Mouse (Mus musculus): ENCODE measurements around the gene Mfsd2b.

Mfsd2b gene

GRCm38 (mm10) chr12:4873531-4873930 is 628 bp downstream of the Mfsd2b start:
- no peak for DNase-seq (ENCODE audit: low spot score in 2 of 2)

- DNase-seq (ENCODE audit: low spot score in 2 of 2), result no peak
Measured at GRCm38 (mm10) chr12:4872983-4873477, 1.1 kb downstream of the Mfsd2b start.

- DNase-seq (ENCODE audit: low spot score in 2 of 2), result no peak
Measured at GRCm38 (mm10) chr12:4872273-4872672, 1.9 kb downstream of the Mfsd2b start.

- no peak for DNase-seq (ENCODE audit: low spot score in 2 of 2)
Measured at GRCm38 (mm10) chr12:4871260-4871659, 2.9 kb downstream of the Mfsd2b start.

GRCm38 (mm10) chr12:4868924-4869323 is 5.2 kb downstream of the Mfsd2b start:
- DNase-seq (ENCODE audit: low spot score in 2 of 2), result no peak

GRCm38 (mm10) chr12:4864338-4864690 is 9.8 kb downstream of the Mfsd2b start:
- DNase-seq (ENCODE audit: low spot score in 2 of 2), result no peak

- no peak for DNase-seq (ENCODE audit: low spot score in 2 of 2)
Measured at GRCm38 (mm10) chr12:4863654-4864337, 10.4 kb downstream of the Mfsd2b start.

GRCm38 (mm10) chr12:4862672-4863071 is 11.5 kb downstream of the Mfsd2b start:
- DNase-seq (ENCODE audit: low spot score in 2 of 2), result no peak

- DNase-seq (ENCODE audit: low spot score in 2 of 2), result no peak
Measured at GRCm38 (mm10) chr12:4859241-4859914, 14.8 kb downstream of the Mfsd2b start.

- DNase-seq (ENCODE audit: low spot score in 2 of 2), result no peak
Measured at GRCm38 (mm10) chr12:4856834-4857233, 17.3 kb downstream of the Mfsd2b start.

GRCm38 (mm10) chr12:4856160-4856559 is 18.0 kb downstream of the Mfsd2b start:
- DNase-seq (ENCODE audit: low spot score in 2 of 2), result no peak

GRCm38 (mm10) chr12:4843741-4844140 is 30.4 kb downstream of the Mfsd2b start:
- no peak for DNase-seq (ENCODE audit: low spot score in 2 of 2)

GRCm38 (mm10) chr12:4842890-4843597 is 31.1 kb downstream of the Mfsd2b start, which contains the start of gene Wdcp:
Gene Wdcp, plus strand, starts transcription at chr12:4843303.
- DNase-seq (ENCODE audit: low spot score in 2 of 2), result peak; percentile 74 to 80

GRCm38 (mm10) chr12:4842456-4842855 is 31.7 kb downstream of the Mfsd2b start:
- DNase-seq (ENCODE audit: low spot score in 2 of 2), result no peak

GRCm38 (mm10) chr12:4841392-4841887 is 32.7 kb downstream of the Mfsd2b start, which contains the start of gene Fkbp1b:
Gene Fkbp1b, minus strand, starts transcription at chr12:4841591.
- DNase-seq (ENCODE audit: low spot score in 2 of 2), result no peak

GRCm38 (mm10) chr12:4840741-4841140 is 33.4 kb downstream of the Mfsd2b start:
- no peak for DNase-seq (ENCODE audit: low spot score in 2 of 2)

- DNase-seq (ENCODE audit: low spot score in 2 of 2), result no peak
Measured at GRCm38 (mm10) chr12:4840010-4840409, 34.1 kb downstream of the Mfsd2b start.

GRCm38 (mm10) chr12:4836959-4837358 is 37.2 kb downstream of the Mfsd2b start:
- DNase-seq (ENCODE audit: low spot score in 2 of 2), result no peak

- DNase-seq (ENCODE audit: low spot score in 2 of 2), result no peak
Measured at GRCm38 (mm10) chr12:4827256-4827655, 46.9 kb downstream of the Mfsd2b start.

GRCm38 (mm10) chr12:4817361-4818101 is 56.6 kb downstream of the Mfsd2b start, which contains the start of gene Sf3b6:
Gene Sf3b6, plus strand, starts transcription at chr12:4817544.
- peak; percentile 89 to 94 for DNase-seq (ENCODE audit: low spot score in 2 of 2)

GRCm38 (mm10) chr12:4816680-4817360 is 57.3 kb downstream of the Mfsd2b start:
- no peak for DNase-seq (ENCODE audit: low spot score in 2 of 2)
